Mouse (Mus musculus) spleen, adult 2 months (tissue): ENCODE measurements around the gene Upk1a. TPM values are rescaled to one million over a fixed set of nuclear protein-coding genes. Genes with fewer than 3 reads are reported as not detected.
A peak's percentile ranks its signal among the peaks of the same experiment; 100 is the strongest.

Experiments used
- DNase-seq, 2 experiments: peaks; one replicate each; pipeline versions ENCODE4 v3.0.0 to v3.0.0-alpha.2; 2012 to 2021; ENCODE audit warnings: low spot score in 2 of 2, low read depth in 1 of 2
- H3K27ac ChIP-seq: fragments of 200-500 bp; 2 replicates; pipeline ENCODE4 v1.5.1; 2012; ENCODE audit warnings: low read length, inconsistent platforms; ENCODE audit not compliant: insufficient read depth
- H3K27me3 ChIP-seq: fragments of 200-500 bp; 2 replicates; pipeline ENCODE4 v1.6.1; 2012; ENCODE audit warnings: mild to moderate bottlenecking, moderate library complexity, low read length, inconsistent platforms; ENCODE audit not compliant: control insufficient read depth, insufficient read depth
- H3K36me3 ChIP-seq: fragments of 200-500 bp; 2 replicates; pipeline ENCODE4 v1.6.1; 2012; ENCODE audit warnings: mild to moderate bottlenecking, low read length, inconsistent platforms; ENCODE audit not compliant: control insufficient read depth, insufficient read depth
- H3K4me1 ChIP-seq: fragments of 200-500 bp; 2 replicates; pipeline ENCODE4 v1.6.1; 2011; ENCODE audit warnings: inconsistent platforms; ENCODE audit not compliant: control insufficient read depth, insufficient read depth, insufficient read length
- H3K4me3 ChIP-seq: fragments of 200-500 bp; 2 replicates; pipeline ENCODE4 v1.5.1; 2011; ENCODE audit warnings: mild to moderate bottlenecking, inconsistent platforms; ENCODE audit not compliant: insufficient read depth, insufficient read length; ENCODE audit errors: extremely low read depth
- CTCF ChIP-seq: fragments of 200-500 bp; IDR thresholded peaks from 2 replicates; pipeline ENCODE4 v1.5.1; 2011; ENCODE audit warnings: mild to moderate bottlenecking, inconsistent platforms; ENCODE audit not compliant: insufficient read depth, insufficient read length, insufficient replicate concordance; ENCODE audit errors: extremely low read depth
- POLR2A ChIP-seq: fragments of 200-500 bp; IDR thresholded peaks from 2 replicates; pipeline ENCODE4 v1.6.1; 2011; ENCODE audit warnings: low read depth, low read length, inconsistent platforms
- WGBS: fragments of 180-500 bp; shearing (Covaris S2); methylation state at CpG from one replicate; pipeline ENCODE4 v1.1.7; 2018; 5-methylcytosine and 5-hydroxymethylcytosine counted together
- polyA plus RNA-seq: library from polyadenylated mRNA; depleted of rRNA; stranded (reverse); fragments of >200 nt; gene quantifications from 2 replicates; pipeline ENCODE4 v1.2.3, GENCODE M21; 2012

The Upk1a gene
- polyA plus RNA-seq, 1 experiment = 0.88 TPM

- H3K27ac ChIP-seq = no peak overlapping the region
- no peak overlapping the region for H3K4me3 ChIP-seq
- no peaks in the 10 kb centered on the region for H3K36me3 ChIP-seq
- WGBS = 79% methylated on average over 7 of the region's 7 CpGs
- no peak for DNase-seq
- no peaks in the 10 kb centered on the region for H3K27me3 ChIP-seq
- no peak for TF ChIP-seq POLR2A
- TF ChIP-seq CTCF = no peak
- no peaks in the 10 kb centered on the region for H3K4me1 ChIP-seq
Measured at GRCm38 (mm10) chr7:30600651-30601050, 12.0 kb downstream of the Upk1a start.

- peak in 1 of 2 experiments; percentile 48 for DNase-seq
- Histone ChIP-seq H3K4me3 (no peak overlapping the region), H3K27ac (no peak overlapping the region), H3K36me3 (no peaks in the 10 kb centered on the region), H3K4me1 (no peaks in the 10 kb centered on the region), H3K27me3 (no peaks in the 10 kb centered on the region)
- WGBS = 4% methylated on average over 16 of the region's 16 CpGs
- no peak for TF ChIP-seq POLR2A
- no peak for TF ChIP-seq CTCF
Measured at GRCm38 (mm10) chr7:30599933-30600353, 12.7 kb downstream of the Upk1a start.

- no peak within 1 kb of the TSS for H3K27ac ChIP-seq
- no peak for TF ChIP-seq CTCF
- TF ChIP-seq POLR2A = no peak
- WGBS = 93% methylated on average over 12 of the region's 12 CpGs
- no peaks in the 10 kb centered on the region for H3K27me3 ChIP-seq
- no peaks in the 10 kb centered on the region for H3K36me3 ChIP-seq
- H3K4me3 ChIP-seq = no peak within 1 kb of the TSS
- DNase-seq = no peak
- peaks cover 6% of the 10 kb centered on the region; the same call in 1 of the 2 replicates for H3K4me1 ChIP-seq
Measured at GRCm38 (mm10) chr7:30598786-30599185, 13.9 kb downstream of the Upk1a start, which contains the start of gene Zbtb32. Gene Zbtb32, minus strand, starts transcription at chr7:30598909.

- Histone ChIP-seq H3K4me3 (no peak overlapping the region), H3K4me1 (peaks cover 10% of the 10 kb centered on the region; the same call in 1 of the 2 replicates), H3K36me3 (no peaks in the 10 kb centered on the region), H3K27me3 (no peaks in the 10 kb centered on the region), H3K27ac (no peak overlapping the region)
- no peak for TF ChIP-seq POLR2A
- TF ChIP-seq CTCF = no peak
- no peak for DNase-seq
- 81% methylated on average over 5 of the region's 5 CpGs for WGBS
Measured at GRCm38 (mm10) chr7:30596811-30597210, 15.8 kb downstream of the Upk1a start.

GRCm38 (mm10) chr7:30596093-30596492, 16.6 kb downstream of the Upk1a start:
- no peak overlapping the region for H3K27ac ChIP-seq
- H3K36me3 ChIP-seq = no peaks in the 10 kb centered on the region
- no peak overlapping the region for H3K4me3 ChIP-seq
- no peaks in the 10 kb centered on the region for H3K27me3 ChIP-seq
- TF ChIP-seq POLR2A (no peak), CTCF (no peak)
- WGBS = 81% methylated on average over 5 of the region's 5 CpGs
- H3K4me1 ChIP-seq = peaks cover 10% of the 10 kb centered on the region; the same call in 1 of the 2 replicates
- no peak for DNase-seq

GRCm38 (mm10) chr7:30594510-30595024, 18.1 kb downstream of the Upk1a start:
- H3K4me3 ChIP-seq = no peak overlapping the region
- H3K4me1 ChIP-seq = peaks cover 14% of the 10 kb centered on the region
- WGBS = 45% methylated on average over 4 of the region's 4 CpGs

GRCm38 (mm10) chr7:30593579-30594509, 18.8 kb downstream of the Upk1a start:
- Histone ChIP-seq H3K27me3 (no peaks in the 10 kb centered on the region), H3K4me1 (peaks cover 15% of the 10 kb centered on the region), H3K27ac (peak overlapping the region; percentile 80), H3K36me3 (no peaks in the 10 kb centered on the region), H3K4me3 (no peak overlapping the region)
- WGBS = 62% methylated on average over 10 of the region's 10 CpGs
- DNase-seq = no peak
- TF ChIP-seq POLR2A (no peak), CTCF (no peak)

More at GRCm38 (mm10) chr7:30594510-30595024, 18.1 kb downstream of the Upk1a start:
- Histone ChIP-seq H3K36me3 (no peaks in the 10 kb centered on the region), H3K27ac (peak overlapping the region; percentile 57), H3K27me3 (no peaks in the 10 kb centered on the region)
- no peak for DNase-seq
- TF ChIP-seq CTCF = no peak
- no peak for TF ChIP-seq POLR2A
